Mouse (Mus musculus): ENCODE data around the gene Tcap. TPM values are rescaled to one million over a fixed set of nuclear protein-coding genes. Genes with fewer than 3 reads are reported as not detected.

Gene Tcap
- total RNA-seq (2014; rRNA removed), result 3.5 TPM in 1 of 2 replicates, not detected in the other
- 0.10 and 0.16 TPM in 2 replicates for polyA plus RNA-seq (2012; rRNA removed)

GRCm38 (mm10) chr11:98383261-98384030, at the start of gene Tcap:
Gene Tcap, plus strand, starts transcription at chr11:98383811.
- Histone ChIP-seq H3K79me2 (ENCODE audit: control insufficient read depth, insufficient read depth, low read length) (no peaks in the 10 kb centered on the region), H3K27me3 (ENCODE audit: control insufficient read depth, insufficient read depth, low read length) (0 out of 2 replicates have a peak, but pooled peaks cover 4% of the 10 kb centered on the region), H3K36me3 (ENCODE audit: control insufficient read depth, insufficient read depth, low read length) (no peaks in the 10 kb centered on the region), H3K4me3 (ENCODE audit: insufficient read depth, low read depth, low read length) (no peak within 1 kb of the TSS), H3K4me1 (ENCODE audit: control insufficient read depth, insufficient read depth, low read length) (no peaks in the 10 kb centered on the region; the same call in 1 of the 2 replicates), H3K27ac (replicated peaks; ENCODE audit: insufficient read depth, low read depth, low read length) (no peak within 1 kb of the TSS), H3K9ac (ENCODE audit: low read depth, low read length) (no peak within 1 kb of the TSS)
- 74% methylated on average over 14 of the region's 14 CpGs for WGBS
- DNase-seq (ENCODE audit: extremely low read depth, low read depth, low spot score), result no peak
- TF ChIP-seq POLR2A (IDR thresholded peaks at IDR 0.05; ENCODE audit: extremely low read depth, insufficient read depth, low read length), result no peak
- no peak for TF ChIP-seq CTCF (IDR thresholded peaks at IDR 0.05; ENCODE audit: low read depth, low read length)

- H3K9ac ChIP-seq (ENCODE audit: low read depth, low read length), result no peak overlapping the region
- TF ChIP-seq CTCF (IDR thresholded peaks at IDR 0.05; ENCODE audit: low read depth, low read length) (no peak), POLR2A (IDR thresholded peaks at IDR 0.05; ENCODE audit: extremely low read depth, insufficient read depth, low read length) (no peak)
- no peak overlapping the region for H3K4me3 ChIP-seq (ENCODE audit: insufficient read depth, low read depth, low read length)
- DNase-seq (ENCODE audit: extremely low read depth, low read depth, low spot score), result no peak
- WGBS, result 8% methylated on average over 26 of the region's 41 CpGs
- H3K27ac ChIP-seq (replicated peaks; ENCODE audit: insufficient read depth, low read depth, low read length), result no peak overlapping the region
- no peaks in the 10 kb centered on the region for H3K79me2 ChIP-seq (ENCODE audit: control insufficient read depth, insufficient read depth, low read length)
- H3K4me1 ChIP-seq (ENCODE audit: control insufficient read depth, insufficient read depth, low read length), result peaks cover 5% of the 10 kb centered on the region
- peaks cover 28% of the 10 kb centered on the region for H3K27me3 ChIP-seq (ENCODE audit: control insufficient read depth, insufficient read depth, low read length)
- H3K36me3 ChIP-seq (ENCODE audit: control insufficient read depth, insufficient read depth, low read length), result no peaks in the 10 kb centered on the region
These were observed 49.5 kb upstream of the Tcap start for GRCm38 (mm10) chr11:98333981-98334741.

- no peaks in the 10 kb centered on the region for H3K36me3 ChIP-seq (ENCODE audit: control insufficient read depth, insufficient read depth, low read length)
- DNase-seq (ENCODE audit: extremely low read depth, low read depth, low spot score), result no peak
- H3K9ac ChIP-seq (ENCODE audit: low read depth, low read length), result no peak overlapping the region
- TF ChIP-seq CTCF (IDR thresholded peaks at IDR 0.05; ENCODE audit: low read depth, low read length) (no peak), POLR2A (IDR thresholded peaks at IDR 0.05; ENCODE audit: extremely low read depth, insufficient read depth, low read length) (no peak)
- no peak overlapping the region for H3K27ac ChIP-seq (replicated peaks; ENCODE audit: insufficient read depth, low read depth, low read length)
- 15% methylated on average over 9 of the region's 9 CpGs for WGBS
- no peak overlapping the region for H3K4me3 ChIP-seq (ENCODE audit: insufficient read depth, low read depth, low read length)
- H3K4me1 ChIP-seq (ENCODE audit: control insufficient read depth, insufficient read depth, low read length), result peaks cover 5% of the 10 kb centered on the region
- peaks cover 28% of the 10 kb centered on the region for H3K27me3 ChIP-seq (ENCODE audit: control insufficient read depth, insufficient read depth, low read length)
- H3K79me2 ChIP-seq (ENCODE audit: control insufficient read depth, insufficient read depth, low read length), result no peaks in the 10 kb centered on the region
These were observed 48.4 kb upstream of the Tcap start for GRCm38 (mm10) chr11:98335250-98335649.

GRCm38 (mm10) chr11:98336245-98337107, 47.1 kb upstream of the Tcap start:
- 18% methylated on average over 13 of the region's 13 CpGs for WGBS
- no peak overlapping the region for H3K27ac ChIP-seq (replicated peaks; ENCODE audit: insufficient read depth, low read depth, low read length)
- H3K79me2 ChIP-seq (ENCODE audit: control insufficient read depth, insufficient read depth, low read length), result no peaks in the 10 kb centered on the region
- no peak overlapping the region for H3K9ac ChIP-seq (ENCODE audit: low read depth, low read length)
- peaks cover 5% of the 10 kb centered on the region for H3K4me1 ChIP-seq (ENCODE audit: control insufficient read depth, insufficient read depth, low read length)
- peaks cover 28% of the 10 kb centered on the region for H3K27me3 ChIP-seq (ENCODE audit: control insufficient read depth, insufficient read depth, low read length)
- no peaks in the 10 kb centered on the region for H3K36me3 ChIP-seq (ENCODE audit: control insufficient read depth, insufficient read depth, low read length)
- TF ChIP-seq POLR2A (IDR thresholded peaks at IDR 0.05; ENCODE audit: extremely low read depth, insufficient read depth, low read length), result no peak
- peak; percentile 73 for TF ChIP-seq CTCF (IDR thresholded peaks at IDR 0.05; ENCODE audit: low read depth, low read length)
- H3K4me3 ChIP-seq (ENCODE audit: insufficient read depth, low read depth, low read length), result no peak overlapping the region
- DNase-seq (ENCODE audit: extremely low read depth, low read depth, low spot score), result no peak

- DNase-seq (ENCODE audit: extremely low read depth, low read depth, low spot score), result no peak
These were observed 45.1 kb upstream of the Tcap start for GRCm38 (mm10) chr11:98338507-98338961.

More at GRCm38 (mm10) chr11:98338507-98338961, 45.1 kb upstream of the Tcap start:
- peak overlapping the region; percentile 65 for H3K4me3 ChIP-seq (ENCODE audit: insufficient read depth, low read depth, low read length)
- peaks cover 5% of the 10 kb centered on the region for H3K4me1 ChIP-seq (ENCODE audit: control insufficient read depth, insufficient read depth, low read length)
- no peaks in the 10 kb centered on the region for H3K36me3 ChIP-seq (ENCODE audit: control insufficient read depth, insufficient read depth, low read length)
- no peaks in the 10 kb centered on the region for H3K79me2 ChIP-seq (ENCODE audit: control insufficient read depth, insufficient read depth, low read length)
- under 1% methylated on average over 56 of the region's 57 CpGs for WGBS
- no peak for TF ChIP-seq CTCF (IDR thresholded peaks at IDR 0.05; ENCODE audit: low read depth, low read length)
- no peak for TF ChIP-seq POLR2A (IDR thresholded peaks at IDR 0.05; ENCODE audit: extremely low read depth, insufficient read depth, low read length)
- H3K27ac ChIP-seq (replicated peaks; ENCODE audit: insufficient read depth, low read depth, low read length), result no peak overlapping the region
- H3K9ac ChIP-seq (ENCODE audit: low read depth, low read length), result peak overlapping the region; percentile 83
- peaks cover 28% of the 10 kb centered on the region for H3K27me3 ChIP-seq (ENCODE audit: control insufficient read depth, insufficient read depth, low read length)
